Mouse (Mus musculus): ENCODE measurements around the gene Slc16a12.

Gene Slc16a12

GRCm38 (mm10) chr19:34662740-34663139 is 84.3 kb downstream of the Slc16a12 start:
- no peak for DNase-seq

- DNase-seq: peak; percentile 77
These were observed 85.0 kb downstream of the Slc16a12 start for GRCm38 (mm10) chr19:34662067-34662507.

GRCm38 (mm10) chr19:34656511-34657298 is 90.4 kb downstream of the Slc16a12 start:
- DNase-seq: no peak

GRCm38 (mm10) chr19:34655227-34655805 is 91.8 kb downstream of the Slc16a12 start:
- DNase-seq: no peak

- no peak for DNase-seq
These were observed 96.1 kb downstream of the Slc16a12 start for GRCm38 (mm10) chr19:34650997-34651396.

GRCm38 (mm10) chr19:34650276-34650675 is 96.8 kb downstream of the Slc16a12 start:
- DNase-seq: no peak

GRCm38 (mm10) chr19:34647630-34648029 is 99.5 kb downstream of the Slc16a12 start:
- peak; percentile 16 for DNase-seq

- DNase-seq: no peak
These were observed 104.5 kb downstream of the Slc16a12 start for GRCm38 (mm10) chr19:34642616-34643015.

- DNase-seq: peak; percentile 8
These were observed 106.5 kb downstream of the Slc16a12 start, which contains the start of the genes Ifit1bl2 and Ifit1 for GRCm38 (mm10) chr19:34640623-34641022. TSS of gene Ifit1bl2 (minus strand) at chr19:34640743. TSS of gene Ifit1 (plus strand) at chr19:34640871.

GRCm38 (mm10) chr19:34636933-34637557 is 110.0 kb downstream of the Slc16a12 start:
- DNase-seq: peak; percentile 75

GRCm38 (mm10) chr19:34633484-34633883 is 113.6 kb downstream of the Slc16a12 start:
- DNase-seq: no peak

- no peak for DNase-seq
These were observed 115.6 kb downstream of the Slc16a12 start for GRCm38 (mm10) chr19:34631487-34631886.

- no peak for DNase-seq
These were observed 119.6 kb downstream of the Slc16a12 start for GRCm38 (mm10) chr19:34627496-34627895.

- DNase-seq: no peak
These were observed 122.4 kb downstream of the Slc16a12 start for GRCm38 (mm10) chr19:34624663-34625062.

- DNase-seq: no peak
These were observed 123.3 kb downstream of the Slc16a12 start for GRCm38 (mm10) chr19:34623781-34624180.

GRCm38 (mm10) chr19:34620871-34621270 is 126.2 kb downstream of the Slc16a12 start:
- no peak for DNase-seq

Measured in kidney, postnatal 14 days (tissue).